Mouse (Mus musculus) stomach, postnatal 0 days (tissue): Measurements from ENCODE around the gene Smco2. TPM values are rescaled to one million over a fixed set of nuclear protein-coding genes. Genes with fewer than 3 reads are reported as not detected.

Experiments
- ATAC-seq: fragments of 200-750 bp; cut with Nextera tagmentation; 2 replicates; pipeline ENCODE4 v1.8.0; 2017; ENCODE audit not compliant: low FRiP score, low TSS enrichment
- DNase-seq: peaks from one replicate; pipeline ENCODE4 v3.0.0-alpha.2; 2016; ENCODE audit warnings: low spot score
- H3K27ac ChIP-seq: fragments of 300-500 bp; sonication (generic); replicated peaks from 2 replicates; pipeline ENCODE4 v1.5.1; 2014; ENCODE audit warnings: mild to moderate bottlenecking, control low read depth
- H3K27me3 ChIP-seq: fragments of 300-500 bp; sonication (generic); 2 replicates; pipeline ENCODE4 v1.6.1; 2014; ENCODE audit warnings: low read length; ENCODE audit not compliant: control insufficient read depth, insufficient read depth
- H3K36me3 ChIP-seq: fragments of 300-500 bp; sonication (generic); 2 replicates; pipeline ENCODE4 v1.6.1; 2014; ENCODE audit warnings: low read length, mixed read lengths; ENCODE audit not compliant: control insufficient read depth, insufficient read depth
- H3K4me1 ChIP-seq: fragments of 300-500 bp; sonication (generic); replicated peaks from 2 replicates; pipeline ENCODE4 v1.6.1; 2014; ENCODE audit warnings: antibody characterized with exemption; ENCODE audit not compliant: control insufficient read depth, insufficient read depth
- H3K4me2 ChIP-seq: fragments of 300-500 bp; sonication (generic); replicated peaks from 2 replicates; pipeline ENCODE4 v1.6.1; 2014; ENCODE audit warnings: low read depth, mild to moderate bottlenecking, control low read depth, moderate library complexity
- H3K4me3 ChIP-seq: fragments of 300-500 bp; sonication (generic); 2 replicates; pipeline ENCODE4 v1.5.1; 2014; ENCODE audit warnings: low read depth, low read length, control low read depth
- H3K9ac ChIP-seq: fragments of 300-500 bp; sonication (generic); 2 replicates; pipeline ENCODE4 v1.6.1; 2014; ENCODE audit warnings: mild to moderate bottlenecking, low read length, control low read depth, mixed read lengths
- H3K9me3 ChIP-seq: fragments of 300-500 bp; sonication (generic); 2 replicates; pipeline ENCODE4 v1.6.1; 2016; ENCODE audit warnings: low read length; ENCODE audit not compliant: control insufficient read depth
- CTCF ChIP-seq: IDR thresholded peaks from 2 replicates; pipeline ENCODE4 v1.5.1; 2016; ENCODE audit warnings: antibody characterized with exemption, low read depth, mild to moderate bottlenecking, moderate library complexity
- EP300 ChIP-seq: optimal IDR thresholded peaks from 2 replicates; pipeline ENCODE3; 2016; ENCODE audit warnings: antibody characterized with exemption
- WGBS: fragments of 180-500 bp; shearing (Covaris S2); extraction: QIAGEN DNeasy Blood & Tissue Kit; methylation state at CpG from one replicate; pipeline ENCODE4 v1.1.7; 2014; 5-methylcytosine and 5-hydroxymethylcytosine counted together
- polyA plus RNA-seq: library from polyadenylated mRNA; unstranded; fragments of >200 nt; fragmentation: Nextera tagmentation; extraction: Ambion mirVana; gene quantifications from 2 replicates; pipeline ENCODE4 v1.2.1, GENCODE M21; 2015

Gene Smco2
- polyA plus RNA-seq, 1 experiment from 2014 or later = not detected

- no peak for DNase-seq
- H3K27me3 ChIP-seq = no peaks in the 10 kb centered on the region
- no peak overlapping the region for H3K9ac ChIP-seq
- ATAC-seq = no peak
- H3K4me1 ChIP-seq = peaks cover 2% of the 10 kb centered on the region; the same call in 1 of the 2 replicates
- H3K4me3 ChIP-seq = no peak overlapping the region
- no peaks in the 10 kb centered on the region for H3K9me3 ChIP-seq
- no peak overlapping the region for H3K4me2 ChIP-seq
- 77% methylated on average over 6 of the region's 6 CpGs for WGBS
- TF ChIP-seq EP300 (no peak), CTCF (no peak)
- no peak overlapping the region for H3K27ac ChIP-seq
- no peaks in the 10 kb centered on the region for H3K36me3 ChIP-seq
Measured at GRCm38 (mm10) chr6:146898709-146899108, 48.8 kb downstream of the Smco2 start.

- Histone ChIP-seq H3K4me2 (no peak overlapping the region), H3K27ac (no peak overlapping the region), H3K36me3 (no peaks in the 10 kb centered on the region), H3K4me3 (no peak overlapping the region), H3K9me3 (no peaks in the 10 kb centered on the region), H3K9ac (no peak overlapping the region), H3K27me3 (no peaks in the 10 kb centered on the region), H3K4me1 (no peaks in the 10 kb centered on the region)
- ATAC-seq (no peak), DNase-seq (no peak)
- 54% methylated on average over 2 of the region's 2 CpGs for WGBS
- TF ChIP-seq EP300 (no peak), CTCF (no peak)
Measured at GRCm38 (mm10) chr6:146899647-146900046, 49.7 kb downstream of the Smco2 start.

GRCm38 (mm10) chr6:146901929-146902328, 52.0 kb downstream of the Smco2 start:
- no peak overlapping the region for H3K9ac ChIP-seq
- H3K4me1 ChIP-seq = 0 out of 2 replicates have a peak, but pooled peaks cover 2% of the 10 kb centered on the region
- no peaks in the 10 kb centered on the region for H3K27me3 ChIP-seq
- H3K27ac ChIP-seq = no peak overlapping the region
- 89% methylated on average over 4 of the region's 4 CpGs for WGBS
- H3K4me2 ChIP-seq = no peak overlapping the region
- ATAC-seq (no peak), DNase-seq (no peak)
- TF ChIP-seq EP300 (no peak), CTCF (peak; percentile 36; the same call in 1 of the 2 replicates)
- no peaks in the 10 kb centered on the region for H3K36me3 ChIP-seq
- H3K9me3 ChIP-seq = no peaks in the 10 kb centered on the region
- H3K4me3 ChIP-seq = no peak overlapping the region

- Histone ChIP-seq H3K4me2 (no peak overlapping the region), H3K27me3 (no peaks in the 10 kb centered on the region), H3K4me1 (0 out of 2 replicates have a peak, but pooled peaks cover 2% of the 10 kb centered on the region), H3K9me3 (no peaks in the 10 kb centered on the region), H3K36me3 (no peaks in the 10 kb centered on the region), H3K27ac (no peak overlapping the region), H3K4me3 (no peak overlapping the region), H3K9ac (no peak overlapping the region)
- TF ChIP-seq CTCF = no peak
- TF ChIP-seq EP300 = no peak
- DNase-seq = no peak
- WGBS = 71% methylated on average over 2 of the region's 2 CpGs
- ATAC-seq = no peak
Measured at GRCm38 (mm10) chr6:146903632-146904031, 53.7 kb downstream of the Smco2 start.

GRCm38 (mm10) chr6:146904707-146905106, 54.8 kb downstream of the Smco2 start:
- no peak overlapping the region for H3K27ac ChIP-seq
- WGBS = 70% methylated on average over 3 of the region's 3 CpGs
- no peak overlapping the region for H3K4me2 ChIP-seq
- no peaks in the 10 kb centered on the region for H3K27me3 ChIP-seq
- TF ChIP-seq EP300 (no peak), CTCF (no peak)
- DNase-seq (no peak), ATAC-seq (no peak)
- 0 out of 2 replicates have a peak, but pooled peaks cover 2% of the 10 kb centered on the region for H3K4me1 ChIP-seq
- H3K9ac ChIP-seq = no peak overlapping the region
- H3K9me3 ChIP-seq = no peaks in the 10 kb centered on the region
- no peaks in the 10 kb centered on the region for H3K36me3 ChIP-seq
- H3K4me3 ChIP-seq = no peak overlapping the region

- Histone ChIP-seq H3K4me2 (no peak overlapping the region), H3K36me3 (no peaks in the 10 kb centered on the region), H3K27ac (no peak overlapping the region), H3K9me3 (no peaks in the 10 kb centered on the region), H3K4me1 (0 out of 2 replicates have a peak, but pooled peaks cover 2% of the 10 kb centered on the region), H3K27me3 (no peaks in the 10 kb centered on the region), H3K4me3 (no peak overlapping the region), H3K9ac (no peak overlapping the region)
- DNase-seq (no peak), ATAC-seq (no peak)
- WGBS = 67% methylated on average over 3 of the region's 3 CpGs
- TF ChIP-seq EP300 (no peak), CTCF (no peak)
Measured at GRCm38 (mm10) chr6:146906000-146906786, 56.3 kb downstream of the Smco2 start.
